Mouse (Mus musculus) C2C12 (cell line): ENCODE measurements around the gene Mocs2. TPM values are rescaled to one million over a fixed set of nuclear protein-coding genes. Genes with fewer than 3 reads are reported as not detected.

ENCODE experiments used
- H3K27me3 ChIP-seq: one replicate; pipeline ENCODE4 v1.6.1; 2011; ENCODE audit not compliant: control insufficient read depth, insufficient read depth, insufficient read length
- H3K36me3 ChIP-seq: one replicate; pipeline ENCODE4 v1.6.1; 2011; ENCODE audit not compliant: control insufficient read depth, insufficient read depth
- H3K4me3 ChIP-seq: one replicate; pipeline ENCODE4 v1.5.1; 2011; ENCODE audit warnings: mild to moderate bottlenecking, control low read depth; ENCODE audit not compliant: poor library complexity, insufficient read depth, severe bottlenecking
- H3K79me2 ChIP-seq: one replicate; pipeline ENCODE4 v1.6.1; 2011; ENCODE audit not compliant: control insufficient read depth, insufficient read depth
- H3K79me3 ChIP-seq: one replicate; pipeline ENCODE4 v1.6.1; 2011; ENCODE audit warnings: low read depth, control low read depth
- H3ac ChIP-seq: one replicate; pipeline ENCODE3; 2011; ENCODE audit warnings: low read depth; ENCODE audit not compliant: control insufficient read depth, insufficient read length
- CEBPB ChIP-seq: IDR thresholded peaks from one replicate; pipeline ENCODE4 v1.6.1; 2011; ENCODE audit warnings: low read depth, mild to moderate bottlenecking, control low read depth, moderate library complexity
- CTCF ChIP-seq: IDR thresholded peaks from one replicate; pipeline ENCODE4 v1.5.1; 2011; ENCODE audit not compliant: control insufficient read depth, insufficient read depth, insufficient read length
- FOSL1 ChIP-seq: IDR thresholded peaks from one replicate; pipeline ENCODE4 v1.8.0; 2011; ENCODE audit warnings: mild to moderate bottlenecking, low read length; ENCODE audit not compliant: poor library complexity, insufficient read depth, severe bottlenecking
- MAX ChIP-seq: IDR thresholded peaks from one replicate; pipeline ENCODE4 v1.6.1; 2011; ENCODE audit warnings: mild to moderate bottlenecking, control low read depth
- MYOD1 ChIP-seq: IDR thresholded peaks from one replicate; pipeline ENCODE4 v1.6.1; 2011; ENCODE audit warnings: low read depth; ENCODE audit not compliant: control insufficient read depth, insufficient read length
- MYOG ChIP-seq: IDR thresholded peaks from one replicate; pipeline ENCODE4 v1.6.1; 2011; ENCODE audit not compliant: control insufficient read depth, insufficient read length; ENCODE audit errors: extremely low read depth
- USF1 ChIP-seq: IDR thresholded peaks from one replicate; pipeline ENCODE4 v1.6.1; 2011; ENCODE audit warnings: low read depth, mild to moderate bottlenecking, control low read depth, moderate library complexity
- polyA plus RNA-seq: library from polyadenylated mRNA; unstranded; fragments of >200 nt; fragmentation: generic; extraction: Trizol; gene quantifications from one replicate; pipeline ENCODE4 v1.2.1, GENCODE M21; 2012; ENCODE audit warnings: missing spikeins

Gene Mocs2
- polyA plus RNA-seq, 1 experiment = 28.2 TPM

DNA sequence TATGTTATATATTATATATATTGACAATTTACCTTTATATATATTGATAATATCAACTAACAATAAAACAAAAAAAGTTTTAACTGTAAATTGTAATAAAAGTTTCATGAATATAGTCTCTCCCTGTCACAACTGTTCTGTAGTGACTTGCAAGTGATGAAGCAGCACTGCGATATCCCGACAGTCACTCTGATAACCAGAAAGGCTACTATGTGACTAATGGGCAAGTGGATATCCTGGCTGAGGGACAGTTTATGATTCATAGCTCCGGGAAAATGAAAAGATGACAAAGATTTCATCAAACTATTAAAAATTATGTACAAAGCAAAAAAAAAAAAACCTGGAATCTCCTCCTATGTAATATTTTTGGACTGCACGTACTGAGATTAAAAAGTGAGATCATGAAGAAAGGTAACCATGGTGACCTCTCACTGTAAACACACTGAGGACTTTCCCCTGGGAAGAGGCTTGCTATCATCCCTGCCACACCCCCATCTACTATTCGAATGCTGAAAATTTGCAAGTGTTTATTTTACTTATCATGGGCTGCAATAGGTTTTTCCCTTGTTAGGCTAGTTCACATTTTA, 8.3 kb upstream of the Mocs2 start:
- Histone ChIP-seq H3K36me3 (no peaks in the 10 kb centered on the region), H3K4me3 (no peak overlapping the region), H3K79me3 (no peaks in the 10 kb centered on the region), H3ac (no peak overlapping the region), H3K27me3 (no peaks in the 10 kb centered on the region), H3K79me2 (no peaks in the 10 kb centered on the region)
- TF ChIP-seq MYOG (no peak), FOSL1 (peak; percentile 37)

DNA sequence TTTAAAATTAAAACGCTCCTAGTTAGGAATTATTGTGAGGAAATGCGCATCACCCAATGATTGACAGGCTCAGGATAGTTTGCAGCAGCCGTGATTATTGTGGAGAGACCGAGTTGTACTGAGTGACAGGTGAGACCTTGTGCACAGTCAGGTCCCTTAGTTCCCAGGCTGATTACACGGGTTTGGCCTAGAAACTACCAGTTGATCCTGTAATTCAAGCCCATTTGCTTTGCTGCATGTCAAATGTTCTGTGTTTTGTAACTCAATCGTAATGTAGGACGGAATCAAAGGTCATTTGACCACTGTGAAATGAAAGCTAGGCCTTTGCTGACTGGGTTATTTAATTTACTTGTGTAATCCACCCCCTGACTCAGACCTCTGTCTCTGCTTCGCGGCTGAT, 477 bp downstream of the Mocs2 start:
- peaks cover 9% of the 10 kb centered on the region for H3K36me3 ChIP-seq
- peaks cover 30% of the 10 kb centered on the region for H3K79me2 ChIP-seq
- no peaks in the 10 kb centered on the region for H3K27me3 ChIP-seq
- no peak for TF ChIP-seq CEBPB
- no peak for TF ChIP-seq MAX
- TF ChIP-seq CTCF = no peak
- H3ac ChIP-seq = peak overlapping the region; percentile 83
- H3K79me3 ChIP-seq = peaks cover 9% of the 10 kb centered on the region
- peak overlapping the region; percentile 60 for H3K4me3 ChIP-seq

DNA sequence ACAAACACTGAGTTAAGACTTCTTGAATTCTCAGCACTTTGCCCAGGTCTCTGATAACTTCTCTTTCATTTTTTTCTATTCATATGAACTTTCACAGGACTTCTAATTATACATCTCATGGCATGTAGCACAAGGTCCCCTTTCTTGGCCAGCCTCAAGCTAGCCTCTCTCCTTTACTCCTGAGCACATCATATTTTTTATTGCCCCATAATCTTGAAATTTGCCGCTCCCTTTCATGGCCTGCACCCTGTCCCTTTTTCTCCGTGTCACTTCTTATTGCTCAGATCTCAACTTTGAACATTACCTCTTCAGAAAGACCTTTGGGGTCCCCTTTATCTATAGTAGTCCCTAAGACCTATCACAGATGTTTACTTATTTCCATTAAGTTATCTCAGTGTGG, 4.8 kb downstream of the Mocs2 start:
- Histone ChIP-seq H3K4me3 (no peak overlapping the region), H3K36me3 (peaks cover 29% of the 10 kb centered on the region), H3K79me2 (peaks cover 30% of the 10 kb centered on the region), H3ac (no peak overlapping the region), H3K27me3 (no peaks in the 10 kb centered on the region), H3K79me3 (peaks cover 9% of the 10 kb centered on the region)
- TF ChIP-seq USF1 (no peak), MYOD1 (no peak), MAX (no peak), FOSL1 (no peak), MYOG (no peak), CTCF (no peak)

DNA sequence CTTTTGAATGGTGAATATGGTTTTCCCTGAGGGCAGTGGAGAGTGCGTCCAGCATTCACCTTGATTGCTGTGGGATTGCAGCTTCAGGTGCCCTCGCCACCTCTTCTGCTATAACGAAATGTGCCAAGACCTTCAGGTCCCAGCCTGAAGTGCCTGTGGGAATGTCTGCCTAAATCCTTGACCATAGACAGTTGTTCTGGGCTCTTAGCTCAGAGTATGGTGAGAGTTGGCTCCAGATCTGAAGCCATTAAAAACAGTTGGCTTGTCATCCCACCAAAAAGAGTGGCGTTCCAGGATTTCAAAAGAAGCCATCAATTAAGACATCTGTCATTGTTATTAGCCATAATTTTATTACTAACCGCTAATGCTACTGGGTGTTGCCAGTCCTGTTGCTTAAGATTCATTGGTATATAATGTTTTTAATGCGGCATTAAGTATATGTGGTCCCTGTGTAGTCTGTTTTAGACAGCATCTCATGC, 7.4 kb downstream of the Mocs2 start:
- no peaks in the 10 kb centered on the region for H3K79me3 ChIP-seq
- no peak overlapping the region for H3K4me3 ChIP-seq
- TF ChIP-seq FOSL1 (no peak), MAX (no peak), CEBPB (no peak), MYOD1 (no peak), USF1 (no peak), MYOG (no peak), CTCF (no peak)
- no peak overlapping the region for H3ac ChIP-seq
- H3K79me2 ChIP-seq = peaks cover 5% of the 10 kb centered on the region
- no peaks in the 10 kb centered on the region for H3K27me3 ChIP-seq
- peaks cover 31% of the 10 kb centered on the region for H3K36me3 ChIP-seq

DNA sequence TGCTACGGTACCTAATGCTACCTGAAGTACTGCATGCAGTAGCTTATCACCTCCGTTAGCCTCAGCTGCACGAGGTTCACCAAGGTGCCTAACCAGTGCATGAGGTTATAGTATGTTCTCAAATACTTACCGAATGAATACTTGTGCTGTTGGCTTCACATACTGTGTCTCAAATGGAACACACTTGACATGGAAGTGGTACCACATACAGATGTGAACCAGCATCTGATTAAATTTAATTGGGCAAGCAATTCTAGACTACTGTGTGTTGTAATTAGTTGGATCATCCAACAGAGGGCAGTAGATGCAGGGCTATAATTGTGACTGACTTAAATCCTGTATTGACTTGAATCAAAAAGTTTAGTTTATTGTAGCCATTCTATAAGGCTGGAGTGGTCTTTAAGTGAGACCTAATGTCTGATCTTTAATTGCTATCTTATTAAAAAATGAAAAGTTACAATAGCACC, 13.4 kb downstream of the Mocs2 start:
- Histone ChIP-seq H3ac (no peak overlapping the region), H3K79me2 (no peaks in the 10 kb centered on the region), H3K27me3 (no peaks in the 10 kb centered on the region), H3K36me3 (peaks cover 16% of the 10 kb centered on the region), H3K79me3 (no peaks in the 10 kb centered on the region), H3K4me3 (no peak overlapping the region)
- TF ChIP-seq CTCF (no peak), USF1 (no peak), MYOG (no peak), MYOD1 (no peak), CEBPB (no peak), FOSL1 (no peak), MAX (no peak)

DNA sequence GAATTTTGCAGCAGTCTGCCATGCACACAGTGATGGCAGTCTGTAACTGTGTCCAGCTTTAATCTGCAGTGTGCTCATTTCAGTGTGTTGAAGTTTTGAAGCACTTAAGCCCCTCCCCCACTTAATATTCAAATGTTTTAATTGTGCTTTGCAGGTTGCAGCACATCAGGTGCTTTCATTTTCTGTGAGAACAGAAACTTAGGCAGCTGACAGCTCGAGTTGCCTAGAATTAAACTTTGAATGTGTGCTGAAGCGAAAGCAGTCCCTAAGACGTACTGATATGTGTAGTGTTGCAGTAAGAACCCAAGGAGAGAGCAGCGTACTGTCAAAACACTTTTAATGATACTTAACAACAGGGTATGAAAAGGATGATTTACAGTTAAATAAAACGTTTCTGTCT, 14.7 kb downstream of the Mocs2 start:
- no peak for TF ChIP-seq CTCF
- no peak for TF ChIP-seq MAX
- no peak for TF ChIP-seq MYOG
- no peak for TF ChIP-seq CEBPB
- no peak for TF ChIP-seq MYOD1
- TF ChIP-seq USF1 = no peak
- TF ChIP-seq FOSL1 = no peak
- Histone ChIP-seq H3ac (no peak overlapping the region), H3K4me3 (no peak overlapping the region), H3K27me3 (no peaks in the 10 kb centered on the region), H3K79me2 (no peaks in the 10 kb centered on the region), H3K79me3 (no peaks in the 10 kb centered on the region), H3K36me3 (peaks cover 7% of the 10 kb centered on the region)
